Mouse (Mus musculus) lung, embryonic 15.5 days (tissue): ENCODE measurements at regions not wholly inside any gene's neighbourhood (a gene's known extent, or its start where the extent isn't known, plus 50 kb on each side); places are given as distances from the start of the nearest gene placed in this dataset.

ENCODE experiments used
- ATAC-seq: fragments of 200-750 bp; cut with Nextera tagmentation; 2 replicates; pipeline ENCODE4 v1.8.0; 2017; ENCODE audit warnings: moderate number of reproducible peaks, borderline replicate concordance; ENCODE audit not compliant: low FRiP score, low TSS enrichment; ENCODE audit errors: extremely low read depth
- H3K27ac ChIP-seq: fragments of 300-500 bp; sonication (generic); 2 replicates; pipeline ENCODE4 v1.5.1; 2015; ENCODE audit warnings: moderate library complexity, mild to moderate bottlenecking, inconsistent platforms
- H3K27me3 ChIP-seq: fragments of 300-500 bp; sonication (generic); 2 replicates; pipeline ENCODE4 v1.6.1; 2015; ENCODE audit warnings: inconsistent platforms
- H3K36me3 ChIP-seq: fragments of 300-500 bp; sonication (generic); 2 replicates; pipeline ENCODE4 v1.6.1; 2015; ENCODE audit warnings: inconsistent platforms
- H3K4me1 ChIP-seq: fragments of 300-500 bp; sonication (generic); 2 replicates; pipeline ENCODE4 v1.6.1; 2015; ENCODE audit warnings: inconsistent platforms
- H3K4me2 ChIP-seq: fragments of 300-500 bp; sonication (generic); 2 replicates; pipeline ENCODE4 v1.6.1; 2015; ENCODE audit warnings: inconsistent platforms, mild to moderate bottlenecking, moderate library complexity
- H3K4me3 ChIP-seq: fragments of 300-500 bp; sonication (generic); 2 replicates; pipeline ENCODE4 v1.5.1; 2015; ENCODE audit warnings: mild to moderate bottlenecking, inconsistent platforms
- H3K9ac ChIP-seq: fragments of 300-500 bp; sonication (generic); 2 replicates; pipeline ENCODE4 v1.6.1; 2015; ENCODE audit warnings: inconsistent platforms
- H3K9me3 ChIP-seq: fragments of 300-500 bp; sonication (generic); 2 replicates; pipeline ENCODE4 v1.6.1; 2016; ENCODE audit warnings: inconsistent platforms
- WGBS: fragments of 180-500 bp; shearing (Covaris S2); methylation state at CpG from one replicate; pipeline ENCODE4 v1.1.7; 2015; 5-methylcytosine and 5-hydroxymethylcytosine counted together

DNA sequence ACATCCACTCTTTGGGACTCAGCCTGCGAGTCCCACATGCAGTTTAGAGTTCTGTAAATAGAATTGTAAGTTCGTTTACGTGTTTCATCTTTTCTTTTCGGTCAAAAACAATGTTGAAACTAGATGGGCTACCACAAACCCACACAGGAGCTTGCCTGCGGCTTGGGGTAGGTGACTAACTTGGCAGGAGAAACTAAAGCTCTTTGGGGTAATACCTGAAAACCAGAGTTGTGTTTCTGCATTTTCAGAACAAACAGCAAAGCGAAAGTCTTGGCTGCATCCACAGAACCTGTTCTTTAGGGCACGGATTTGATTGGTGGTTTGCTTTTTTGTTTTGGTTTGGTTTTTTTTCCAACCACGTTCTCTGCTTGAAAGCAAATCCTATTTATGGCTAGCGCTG, 264.0 kb downstream of the Zfp704 start:
- H3K9ac ChIP-seq = no peak overlapping the region
- peaks cover 26% of the 10 kb centered on the region for H3K4me1 ChIP-seq
- no peaks in the 10 kb centered on the region for H3K36me3 ChIP-seq
- no peaks in the 10 kb centered on the region for H3K27me3 ChIP-seq
- peak overlapping the region; percentile 47 for H3K4me3 ChIP-seq
- no peaks in the 10 kb centered on the region for H3K9me3 ChIP-seq
- whole genome bisulfite sequencing = 42% methylated on average over 9 of the region's 9 CpGs
- no peak for ATAC-seq
- no peak overlapping the region for H3K27ac ChIP-seq
- H3K4me2 ChIP-seq = peak overlapping the region; percentile 90

DNA sequence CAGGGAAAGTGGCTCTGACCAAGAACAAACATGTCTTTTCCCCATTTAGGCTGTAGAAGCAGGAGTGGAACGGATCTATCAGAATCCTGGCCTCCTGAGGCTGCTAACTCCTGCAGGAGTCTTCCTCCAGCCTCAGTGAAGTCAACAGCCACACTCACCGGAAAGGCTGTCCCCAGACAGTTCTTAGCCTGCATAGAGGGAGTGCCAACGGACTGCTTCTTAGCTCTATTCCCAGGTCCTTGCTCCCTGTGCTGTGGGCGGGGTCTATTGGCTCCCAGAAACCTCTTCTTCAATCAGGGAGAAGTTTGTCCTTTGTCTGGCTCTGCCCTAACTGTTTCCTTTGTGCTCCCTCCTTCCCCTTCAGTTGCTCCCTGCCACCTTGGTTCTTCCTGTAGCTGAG, 266.3 kb downstream of the Zfp704 start:
- 6% methylated on average over 4 of the region's 4 CpGs for WGBS
- Histone ChIP-seq H3K9me3 (no peaks in the 10 kb centered on the region), H3K9ac (no peak overlapping the region), H3K4me1 (peaks cover 30% of the 10 kb centered on the region), H3K36me3 (no peaks in the 10 kb centered on the region), H3K4me3 (no peak overlapping the region), H3K27ac (no peak overlapping the region), H3K27me3 (no peaks in the 10 kb centered on the region), H3K4me2 (0 out of 2 replicates have a peak overlapping the region, but pooled peaks have one; percentile 19)
- ATAC-seq = no peak

DNA sequence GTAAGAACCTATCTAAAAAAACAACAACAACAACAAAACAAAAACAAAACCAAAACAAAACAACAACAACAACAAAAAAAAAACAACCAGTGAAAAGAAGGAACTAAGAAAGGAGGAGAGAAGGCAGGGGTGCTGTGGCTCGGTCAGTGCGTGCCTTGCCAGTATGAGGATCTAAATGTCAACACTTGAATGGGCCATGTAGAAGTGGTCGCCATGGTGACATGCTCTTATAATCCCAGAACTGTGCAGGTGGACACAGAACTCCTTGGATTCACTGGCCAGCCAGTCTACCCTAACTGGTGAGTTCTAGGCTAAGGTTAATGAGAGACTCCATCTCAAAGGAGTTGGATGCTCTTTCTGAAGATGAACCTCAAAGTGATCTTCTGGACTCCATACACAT, 267.7 kb downstream of the Zfp704 start:
- H3K27me3 ChIP-seq = no peaks in the 10 kb centered on the region
- no peak overlapping the region for H3K4me2 ChIP-seq
- ATAC-seq = peak; percentile 53
- peak overlapping the region; percentile 35; the same call in 1 of the 2 replicates for H3K27ac ChIP-seq
- no peak overlapping the region for H3K4me3 ChIP-seq
- H3K36me3 ChIP-seq = no peaks in the 10 kb centered on the region
- H3K9me3 ChIP-seq = no peaks in the 10 kb centered on the region
- H3K9ac ChIP-seq = no peak overlapping the region
- 69% methylated on average over 3 of the region's 3 CpGs for WGBS
- peaks cover 22% of the 10 kb centered on the region for H3K4me1 ChIP-seq

DNA sequence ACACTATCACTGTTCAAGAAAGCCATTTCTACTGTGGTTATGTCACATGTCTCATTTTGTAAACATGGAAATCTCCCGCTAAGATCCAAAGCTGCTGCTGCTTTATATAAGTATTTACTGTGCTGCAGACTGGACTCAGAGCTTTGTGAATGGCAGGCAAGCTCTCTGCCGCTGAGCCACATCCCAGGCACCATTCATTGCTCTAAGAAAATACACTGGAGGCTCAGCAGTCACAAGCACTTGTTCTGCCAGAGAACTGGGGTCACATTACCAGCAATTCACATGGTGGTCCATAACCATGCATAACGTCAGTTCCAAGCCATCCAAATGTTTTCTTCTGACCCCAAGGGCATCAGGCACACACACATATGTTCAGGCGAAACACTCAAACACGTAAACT, 268.2 kb downstream of the Zfp704 start:
- Histone ChIP-seq H3K4me3 (no peak overlapping the region), H3K4me1 (peaks cover 22% of the 10 kb centered on the region), H3K9ac (no peak overlapping the region), H3K27ac (peak overlapping the region; percentile 35; the same call in 1 of the 2 replicates), H3K36me3 (no peaks in the 10 kb centered on the region), H3K27me3 (no peaks in the 10 kb centered on the region), H3K9me3 (no peaks in the 10 kb centered on the region), H3K4me2 (no peak overlapping the region)
- 41% methylated on average over 5 of the region's 5 CpGs for WGBS
- ATAC-seq = no peak

DNA sequence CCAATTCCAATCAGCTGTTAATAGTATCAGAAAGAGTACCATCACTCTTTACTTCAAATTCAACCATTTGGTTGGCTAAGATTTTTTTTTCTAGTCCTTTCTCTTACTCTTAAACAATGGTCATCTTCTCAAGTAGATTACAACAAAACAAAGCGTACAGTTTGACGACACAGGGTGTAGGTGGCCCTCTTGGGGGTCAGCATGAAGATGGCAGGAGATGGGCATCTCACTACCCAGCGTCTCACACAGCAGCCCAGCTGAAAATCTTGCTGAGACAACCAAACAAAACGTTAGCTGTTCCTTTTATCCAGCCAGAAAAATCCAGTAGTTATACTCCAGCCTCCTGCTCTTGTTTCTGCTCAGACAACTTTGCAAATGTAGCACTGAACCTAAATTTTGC, 268.6 kb downstream of the Zfp704 start:
- no peaks in the 10 kb centered on the region for H3K9me3 ChIP-seq
- H3K4me1 ChIP-seq = peaks cover 22% of the 10 kb centered on the region
- H3K4me2 ChIP-seq = peak overlapping the region; percentile 74
- peak overlapping the region; percentile 30; the same call in 1 of the 2 replicates for H3K4me3 ChIP-seq
- H3K36me3 ChIP-seq = no peaks in the 10 kb centered on the region
- ATAC-seq = no peak
- H3K27me3 ChIP-seq = no peaks in the 10 kb centered on the region
- H3K9ac ChIP-seq = no peak overlapping the region
- peak overlapping the region; percentile 35; the same call in 1 of the 2 replicates for H3K27ac ChIP-seq
- 32% methylated on average over 4 of the region's 4 CpGs for WGBS

DNA sequence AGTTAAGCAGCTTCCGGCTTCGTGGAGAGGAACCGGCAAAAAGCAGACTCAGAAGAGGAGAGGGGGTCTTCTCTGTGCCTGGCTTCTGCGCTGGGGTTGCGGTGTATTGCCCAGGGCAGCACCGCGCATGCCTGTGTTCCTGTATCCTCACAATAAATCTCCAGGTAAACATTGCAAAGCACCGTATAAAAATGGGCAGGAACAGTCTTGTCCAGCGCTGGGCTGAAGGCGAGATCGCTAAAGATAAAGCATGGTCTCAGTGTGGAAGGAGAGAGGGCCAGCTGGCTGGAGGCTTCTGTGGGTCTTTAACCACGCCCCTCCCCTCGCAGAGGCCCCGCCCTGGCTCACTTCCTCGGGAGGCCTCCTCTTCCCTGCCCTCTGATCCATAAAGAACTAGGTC, 269.1 kb downstream of the Zfp704 start:
- WGBS = 2% methylated on average over 15 of the region's 15 CpGs
- H3K36me3 ChIP-seq = no peaks in the 10 kb centered on the region
- peak; percentile 75; the same call in 1 of the 2 replicates for ATAC-seq
- no peaks in the 10 kb centered on the region for H3K9me3 ChIP-seq
- peak overlapping the region; percentile 27; the same call in 1 of the 2 replicates for H3K9ac ChIP-seq
- peaks cover 22% of the 10 kb centered on the region for H3K4me1 ChIP-seq
- H3K27me3 ChIP-seq = no peaks in the 10 kb centered on the region
- H3K4me3 ChIP-seq = peak overlapping the region; percentile 30
- H3K27ac ChIP-seq = no peak overlapping the region
- H3K4me2 ChIP-seq = peak overlapping the region; percentile 74

DNA sequence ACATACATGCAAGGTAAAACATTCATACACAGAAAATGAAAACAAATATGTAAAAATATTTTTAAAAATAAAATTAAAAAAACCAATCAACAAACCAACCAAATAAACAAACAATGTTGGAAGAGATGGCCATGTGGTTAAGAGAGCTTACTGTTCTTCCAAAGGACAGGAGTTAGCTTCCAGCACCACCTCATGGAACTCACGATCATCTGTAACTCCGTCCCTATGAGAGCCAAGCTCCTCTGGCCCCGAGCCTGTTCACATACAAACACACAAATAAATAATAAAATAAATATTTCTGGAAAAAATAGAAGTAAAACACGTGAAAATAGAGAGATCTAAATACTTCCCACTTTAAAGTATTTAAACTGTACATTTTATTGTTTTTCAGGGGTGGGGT, 269.5 kb downstream of the Zfp704 start:
- no peak for ATAC-seq
- peaks cover 22% of the 10 kb centered on the region for H3K4me1 ChIP-seq
- H3K9ac ChIP-seq = no peak overlapping the region
- no peaks in the 10 kb centered on the region for H3K27me3 ChIP-seq
- H3K4me3 ChIP-seq = peak overlapping the region; percentile 30; the same call in 1 of the 2 replicates
- H3K27ac ChIP-seq = no peak overlapping the region
- 32% methylated on average over 4 of the region's 4 CpGs for WGBS
- H3K4me2 ChIP-seq = peak overlapping the region; percentile 74
- H3K9me3 ChIP-seq = no peaks in the 10 kb centered on the region
- H3K36me3 ChIP-seq = no peaks in the 10 kb centered on the region

DNA sequence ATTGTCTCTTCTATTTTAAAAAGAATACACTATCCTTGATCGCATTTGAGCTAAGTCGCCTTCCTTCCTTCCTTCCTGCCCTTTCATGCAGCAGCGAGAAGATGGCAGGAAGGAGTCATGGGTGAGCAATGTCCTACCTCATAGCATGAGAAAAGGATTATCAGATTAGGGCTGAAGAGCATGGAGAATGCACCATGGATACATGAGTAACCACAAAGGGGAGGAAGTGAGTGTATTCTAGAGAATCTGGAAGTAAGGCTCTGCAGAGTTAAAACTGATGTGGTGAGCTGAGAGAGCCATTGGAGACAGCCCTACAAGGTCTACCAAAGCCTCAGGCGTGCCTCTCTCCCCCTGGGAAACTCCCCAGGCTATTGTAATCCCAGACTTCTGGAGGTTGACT, 270.2 kb downstream of the Zfp704 start:
- WGBS = 79% methylated on average over 4 of the region's 4 CpGs
- no peak overlapping the region for H3K9ac ChIP-seq
- H3K4me1 ChIP-seq = peaks cover 24% of the 10 kb centered on the region
- no peaks in the 10 kb centered on the region for H3K36me3 ChIP-seq
- H3K4me2 ChIP-seq = no peak overlapping the region
- no peaks in the 10 kb centered on the region for H3K9me3 ChIP-seq
- H3K27me3 ChIP-seq = no peaks in the 10 kb centered on the region
- no peak for ATAC-seq
- no peak overlapping the region for H3K27ac ChIP-seq
- no peak overlapping the region for H3K4me3 ChIP-seq

DNA sequence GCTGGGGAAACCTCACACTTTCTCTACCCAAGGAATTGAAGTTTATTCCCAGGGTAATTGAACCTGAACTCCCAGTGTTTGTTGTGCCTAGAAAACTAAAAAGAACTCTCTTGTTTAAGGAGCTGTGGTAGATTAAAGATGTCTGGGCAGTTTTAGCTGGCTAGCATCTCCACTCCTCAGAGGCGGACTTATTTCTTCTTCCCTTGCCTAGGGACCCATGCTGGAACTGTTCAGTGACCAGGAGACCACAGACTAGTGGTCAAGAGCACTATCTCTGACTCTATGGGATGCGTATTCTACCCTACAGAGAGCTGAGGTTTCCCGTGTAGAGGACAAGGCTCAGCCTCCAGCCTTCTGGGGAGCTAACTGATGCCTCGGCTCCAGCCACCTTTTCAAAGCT, 274.3 kb downstream of the Zfp704 start:
- no peaks in the 10 kb centered on the region for H3K9me3 ChIP-seq
- peaks cover 5% of the 10 kb centered on the region for H3K4me1 ChIP-seq
- no peak overlapping the region for H3K4me2 ChIP-seq
- no peaks in the 10 kb centered on the region for H3K27me3 ChIP-seq
- H3K36me3 ChIP-seq = no peaks in the 10 kb centered on the region
- 66% methylated on average over 4 of the region's 4 CpGs for WGBS
- H3K9ac ChIP-seq = no peak overlapping the region
- no peak overlapping the region for H3K4me3 ChIP-seq
- no peak for ATAC-seq
- no peak overlapping the region for H3K27ac ChIP-seq
